Mouse (Mus musculus) thymus, adult 2 months (tissue): ENCODE results near the gene Calm3. TPM values are rescaled to one million over a fixed set of nuclear protein-coding genes. Genes with fewer than 3 reads are reported as not detected.

ENCODE experiments used
- DNase-seq: peaks from one replicate; pipeline ENCODE4 v3.0.0; 2021
- H3K27ac ChIP-seq: fragments of 200-500 bp; 2 replicates; pipeline ENCODE4 v1.5.1; 2012; ENCODE audit warnings: low read length, control low read depth; ENCODE audit not compliant: control insufficient read depth, insufficient read depth
- H3K27me3 ChIP-seq: fragments of 200-500 bp; 2 replicates; pipeline ENCODE4 v1.6.1; 2012; ENCODE audit warnings: mild to moderate bottlenecking, low read length, moderate library complexity, mixed read lengths; ENCODE audit not compliant: control insufficient read depth, insufficient read depth
- H3K36me3 ChIP-seq: fragments of 200-500 bp; 2 replicates; pipeline ENCODE4 v1.6.1; 2012; ENCODE audit warnings: mild to moderate bottlenecking, low read length, moderate library complexity; ENCODE audit not compliant: control insufficient read depth, insufficient read depth
- H3K4me1 ChIP-seq: fragments of 200-500 bp; replicated peaks from 2 replicates; pipeline ENCODE4 v1.6.1; 2012; ENCODE audit warnings: low read length; ENCODE audit not compliant: control insufficient read depth, insufficient read depth
- H3K4me3 ChIP-seq: fragments of 200-500 bp; 2 replicates; pipeline ENCODE4 v1.5.1; 2012; ENCODE audit warnings: mild to moderate bottlenecking, low read length, control low read depth, moderate library complexity; ENCODE audit not compliant: control insufficient read depth, insufficient read depth
- CTCF ChIP-seq: fragments of 200-500 bp; IDR thresholded peaks from 2 replicates; pipeline ENCODE4 v1.5.1; 2012; ENCODE audit warnings: mild to moderate bottlenecking, control low read depth, low read length, moderate library complexity, borderline replicate concordance; ENCODE audit not compliant: control insufficient read depth, poor library complexity, insufficient read depth; ENCODE audit errors: extremely low read depth
- POLR2A ChIP-seq: fragments of 200-500 bp; IDR thresholded peaks from 2 replicates; pipeline ENCODE4 v1.6.1; 2012; ENCODE audit warnings: mild to moderate bottlenecking, low read length, control low read depth, moderate library complexity; ENCODE audit not compliant: control insufficient read depth, poor library complexity, insufficient read depth; ENCODE audit errors: extremely low read depth
- WGBS: fragments of 180-500 bp; shearing (Covaris S2); methylation state at CpG from one replicate; pipeline ENCODE4 v1.1.7; 2018; 5-methylcytosine and 5-hydroxymethylcytosine counted together
- polyA plus RNA-seq: library from polyadenylated mRNA; depleted of rRNA; stranded (reverse); fragments of >200 nt; gene quantifications from 2 replicates; pipeline ENCODE4 v1.2.3, GENCODE M21; 2012

Calm3 gene
- polyA plus RNA-seq, 1 experiment, result 398 TPM

GRCm38 (mm10) chr7:16903439-16903955 lies 20.4 kb downstream of the Calm3 start:
- Histone ChIP-seq H3K36me3 (no peaks in the 10 kb centered on the region), H3K4me3 (no peak overlapping the region), H3K27me3 (no peaks in the 10 kb centered on the region), H3K4me1 (peaks cover 31% of the 10 kb centered on the region), H3K27ac (no peak overlapping the region)
- TF ChIP-seq POLR2A (no peak), CTCF (no peak)
- DNase-seq, result no peak
- WGBS, result 53% methylated on average over 2 of the region's 2 CpGs

DNA sequence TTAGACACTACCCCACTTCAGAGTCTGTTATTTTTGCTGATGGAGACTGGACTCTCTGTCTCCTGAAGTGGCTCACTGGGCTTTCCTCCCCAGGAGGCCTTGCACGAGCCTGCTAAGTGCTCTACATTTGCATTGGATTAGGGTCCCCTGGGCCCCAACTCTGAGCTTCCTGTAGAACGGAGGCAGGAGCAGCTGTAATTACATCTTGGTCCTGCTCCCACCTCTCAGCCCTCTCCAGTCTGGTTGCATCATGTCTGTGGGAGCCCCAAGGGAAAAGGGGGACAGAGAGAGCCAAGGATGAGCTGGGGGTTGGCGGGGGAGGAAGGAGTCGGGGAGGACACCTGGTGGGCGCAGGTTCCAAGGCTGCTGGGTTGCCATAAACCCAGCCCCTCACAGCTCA lies 23.4 kb downstream of the Calm3 start:
- peaks cover 3% of the 10 kb centered on the region for H3K4me1 ChIP-seq
- 77% methylated on average over 5 of the region's 5 CpGs for WGBS
- DNase-seq, result no peak
- no peaks in the 10 kb centered on the region for H3K36me3 ChIP-seq
- TF ChIP-seq POLR2A (no peak), CTCF (no peak)
- no peak overlapping the region for H3K27ac ChIP-seq
- H3K4me3 ChIP-seq, result no peak overlapping the region
- no peaks in the 10 kb centered on the region for H3K27me3 ChIP-seq

DNA sequence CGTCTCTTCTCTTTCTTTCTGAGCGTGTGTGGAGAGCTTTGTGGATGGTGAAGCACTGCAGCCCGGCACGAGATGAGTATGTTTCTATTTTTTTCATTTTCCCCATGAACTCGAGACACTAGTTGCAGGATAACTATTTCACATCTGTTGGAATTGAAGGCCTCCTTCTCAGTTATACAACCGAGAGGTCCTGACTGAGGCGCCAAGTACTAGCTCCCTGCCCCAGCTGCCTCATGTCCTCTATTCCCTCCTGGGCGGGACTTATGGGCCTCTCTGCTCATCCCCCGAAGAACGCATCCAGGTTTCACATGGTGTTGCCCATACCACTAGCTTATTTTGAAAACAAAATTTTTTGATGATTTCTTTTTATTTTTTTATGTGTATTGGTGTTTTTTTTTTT lies 28.4 kb downstream of the Calm3 start:
- TF ChIP-seq POLR2A (no peak), CTCF (no peak)
- 53% methylated on average over 10 of the region's 10 CpGs for WGBS
- Histone ChIP-seq H3K4me1 (peaks cover 14% of the 10 kb centered on the region), H3K27me3 (no peaks in the 10 kb centered on the region), H3K27ac (no peak overlapping the region), H3K36me3 (no peaks in the 10 kb centered on the region), H3K4me3 (no peak overlapping the region)
- DNase-seq, result no peak

DNA sequence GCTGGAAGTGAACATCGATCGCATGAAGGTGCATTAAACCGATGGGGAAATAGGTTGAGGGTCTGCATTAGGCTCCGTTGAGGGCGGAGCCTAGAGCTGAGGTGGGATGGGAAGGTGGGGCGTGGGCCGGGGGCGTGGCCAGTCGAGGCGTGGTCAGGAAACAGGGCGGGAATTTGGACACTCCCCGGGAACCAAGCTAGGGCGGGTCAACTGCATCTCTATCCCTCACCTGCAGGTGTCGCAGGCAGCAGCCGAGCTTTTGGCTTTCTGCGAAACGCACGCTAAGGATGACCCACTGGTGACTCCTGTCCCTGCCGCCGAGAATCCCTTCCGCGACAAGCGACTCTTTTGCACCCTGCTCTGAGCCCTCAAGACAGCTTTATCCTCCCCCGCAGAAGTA lies 28.9 kb downstream of the Calm3 start:
- TF ChIP-seq POLR2A, result no peak
- peak; percentile 85 for TF ChIP-seq CTCF
- Histone ChIP-seq H3K36me3 (no peaks in the 10 kb centered on the region), H3K27me3 (no peaks in the 10 kb centered on the region), H3K4me1 (peaks cover 14% of the 10 kb centered on the region), H3K4me3 (no peak overlapping the region), H3K27ac (no peak overlapping the region)
- WGBS, result 2% methylated on average over 24 of the region's 24 CpGs
- peak; percentile 69 for DNase-seq

DNA sequence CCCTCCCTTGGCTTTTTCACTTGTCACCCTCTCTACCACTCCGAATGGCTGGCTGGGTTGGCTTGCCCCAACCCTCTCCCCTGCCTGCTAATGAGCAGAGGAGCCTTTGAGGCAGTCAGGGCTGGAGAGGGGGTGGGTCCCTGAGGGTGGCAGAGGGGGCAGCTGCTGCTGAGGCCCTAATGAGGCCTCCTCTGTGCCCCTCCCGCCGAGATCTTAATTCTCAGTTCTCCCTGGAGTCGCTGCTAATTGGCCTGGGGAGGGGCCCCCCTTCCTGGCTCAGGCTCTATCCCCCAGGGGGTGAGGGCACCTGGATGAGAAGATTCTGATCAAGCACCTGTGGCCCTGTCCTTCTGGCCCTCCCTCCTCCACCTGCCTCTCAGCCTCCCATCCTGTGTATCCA lies 29.6 kb downstream of the Calm3 start:
- H3K4me3 ChIP-seq, result no peak overlapping the region
- 37% methylated on average over 4 of the region's 4 CpGs for WGBS
- no peaks in the 10 kb centered on the region for H3K36me3 ChIP-seq
- H3K27me3 ChIP-seq, result no peaks in the 10 kb centered on the region
- H3K27ac ChIP-seq, result no peak overlapping the region
- DNase-seq, result no peak
- no peak for TF ChIP-seq CTCF
- no peak for TF ChIP-seq POLR2A
- H3K4me1 ChIP-seq, result peaks cover 14% of the 10 kb centered on the region

DNA sequence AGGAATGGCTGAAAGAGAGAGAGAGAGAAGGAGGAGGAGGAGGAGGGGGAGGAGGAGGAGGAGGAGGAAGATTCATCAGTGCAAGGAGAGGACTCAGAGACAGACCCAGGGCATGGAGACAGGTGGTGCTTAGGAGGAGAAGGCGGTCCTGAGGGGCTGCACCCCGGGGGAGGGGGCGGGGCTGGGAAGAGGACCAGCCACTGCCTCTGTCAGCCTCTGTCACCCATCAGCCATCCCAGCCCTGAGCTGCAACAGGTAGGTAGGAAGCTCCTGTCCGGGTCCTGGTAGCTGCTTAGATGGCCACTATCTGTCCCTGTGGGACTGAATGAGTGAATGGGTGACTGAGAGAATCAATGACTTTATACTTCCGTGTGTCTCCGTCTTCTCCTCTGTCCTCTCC lies 30.3 kb downstream of the Calm3 start:
- H3K4me1 ChIP-seq, result peaks cover 14% of the 10 kb centered on the region
- DNase-seq, result no peak
- H3K27ac ChIP-seq, result no peak overlapping the region
- no peaks in the 10 kb centered on the region for H3K36me3 ChIP-seq
- H3K27me3 ChIP-seq, result no peaks in the 10 kb centered on the region
- no peak overlapping the region for H3K4me3 ChIP-seq
- no peak for TF ChIP-seq POLR2A
- TF ChIP-seq CTCF, result no peak
- 54% methylated on average over 6 of the region's 6 CpGs for WGBS

GRCm38 (mm10) chr7:16892352-16892730 lies 31.6 kb downstream of the Calm3 start:
- peaks cover 14% of the 10 kb centered on the region for H3K4me1 ChIP-seq
- no peak overlapping the region for H3K4me3 ChIP-seq
- no peak for TF ChIP-seq CTCF
- TF ChIP-seq POLR2A, result no peak

More at GRCm38 (mm10) chr7:16892352-16892730, 31.6 kb downstream of the Calm3 start:
- no peak overlapping the region for H3K27ac ChIP-seq
- H3K27me3 ChIP-seq, result no peaks in the 10 kb centered on the region
- DNase-seq, result no peak
- no peaks in the 10 kb centered on the region for H3K36me3 ChIP-seq
- 53% methylated on average over 9 of the region's 9 CpGs for WGBS
